Mouse (Mus musculus): Measurements from ENCODE around the gene Cdan1.

Gene Cdan1

DNA sequence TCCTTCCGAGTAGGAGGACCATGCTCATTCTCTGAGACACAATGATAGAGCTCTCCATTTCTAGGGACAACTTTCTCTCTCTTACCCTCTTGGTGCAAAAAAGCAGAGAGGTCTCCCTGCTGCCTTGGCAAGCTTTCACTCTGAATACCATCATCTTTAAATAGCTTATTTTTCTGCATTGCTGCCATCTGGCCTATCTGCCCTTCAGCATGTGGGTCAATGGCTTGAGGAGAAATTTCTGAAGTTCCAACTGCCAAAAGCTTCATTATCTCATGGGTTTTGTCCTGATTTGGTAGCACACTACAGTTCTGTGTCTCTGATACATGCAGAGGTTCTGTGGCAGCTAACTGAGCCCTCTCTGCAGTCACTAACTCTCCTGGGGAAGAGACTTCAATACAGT is 104.4 kb downstream of the Cdan1 start:
- no peak for DNase-seq (ENCODE audit: low spot score)

GRCm38 (mm10) chr2:120731877-120732530 is 117.9 kb downstream of the Cdan1 start:
- no peak for DNase-seq (ENCODE audit: low spot score)

GRCm38 (mm10) chr2:120731167-120731862 is 118.6 kb downstream of the Cdan1 start:
- peak; percentile 96 for DNase-seq (ENCODE audit: low spot score)

- peak; percentile 37 for DNase-seq (ENCODE audit: low spot score)
Observed at GRCm38 (mm10) chr2:120730639-120731166, 119.2 kb downstream of the Cdan1 start.

DNA sequence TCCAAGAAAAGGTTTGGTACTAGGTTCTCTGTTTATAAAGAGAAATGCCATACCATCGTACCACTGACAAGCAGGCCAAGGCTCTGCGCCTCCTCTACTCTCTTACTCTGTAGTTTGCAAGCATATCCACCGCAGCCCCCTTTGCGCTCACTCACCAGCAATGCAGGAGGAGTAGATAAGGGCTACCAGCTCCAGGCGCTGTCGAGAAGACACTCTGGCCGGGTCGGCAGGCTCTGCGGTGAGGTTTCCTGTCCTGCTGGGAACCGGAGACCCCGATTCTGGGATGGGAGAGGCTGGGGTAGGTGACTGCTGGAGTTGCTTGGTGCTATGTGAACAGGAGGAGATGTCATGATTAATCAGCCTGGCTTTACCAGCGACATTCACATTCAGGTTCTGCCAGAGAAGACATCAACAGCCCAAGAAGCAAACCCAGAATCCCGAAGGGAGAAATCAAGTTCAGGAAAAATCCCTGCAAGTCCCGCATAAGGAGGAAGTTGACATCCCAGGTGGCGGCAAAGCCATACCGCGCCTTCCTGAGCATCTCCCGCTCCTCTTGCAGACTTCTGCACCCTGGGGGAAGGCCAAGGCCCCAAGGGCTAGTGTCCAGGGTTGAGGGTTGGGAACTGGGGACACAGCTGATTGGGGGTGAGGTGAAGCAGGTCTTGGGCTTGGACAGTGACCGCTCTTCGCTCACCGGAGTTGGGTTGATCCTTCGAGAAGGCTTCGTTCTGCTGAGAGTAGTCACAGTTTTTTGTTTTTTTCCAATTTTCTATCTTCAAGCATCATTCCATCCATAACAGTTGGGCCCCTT is 119.9 kb downstream of the Cdan1 start:
- peak; percentile 17 for DNase-seq (ENCODE audit: low spot score)

DNA sequence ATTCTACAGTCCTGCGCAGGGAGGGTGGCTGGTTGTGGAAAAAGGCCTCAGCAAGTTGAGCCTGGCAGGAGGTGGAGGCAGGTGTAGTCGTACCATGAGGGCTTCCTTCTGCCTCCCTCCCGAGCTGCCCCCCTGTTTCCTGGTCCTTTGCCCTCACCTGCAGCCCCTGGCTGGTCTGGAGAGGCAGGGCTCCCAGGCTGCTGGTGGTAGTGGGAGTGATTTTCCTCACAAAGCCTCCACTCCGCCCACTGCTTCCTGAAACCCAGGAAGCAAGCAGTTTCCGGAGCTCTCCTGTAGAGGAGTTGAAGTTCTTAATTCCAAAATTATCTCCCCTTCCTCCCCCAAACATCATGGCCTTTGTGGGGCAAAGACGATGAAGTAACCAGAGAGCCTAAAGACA is 125.8 kb downstream of the Cdan1 start:
- no peak for DNase-seq (ENCODE audit: low spot score)

- no peak for DNase-seq (ENCODE audit: low spot score)
Observed at GRCm38 (mm10) chr2:120723621-120724020, 126.3 kb downstream of the Cdan1 start.

- DNase-seq (ENCODE audit: low spot score) = no peak
Observed at GRCm38 (mm10) chr2:120722491-120722890, 127.4 kb downstream of the Cdan1 start.

DNA sequence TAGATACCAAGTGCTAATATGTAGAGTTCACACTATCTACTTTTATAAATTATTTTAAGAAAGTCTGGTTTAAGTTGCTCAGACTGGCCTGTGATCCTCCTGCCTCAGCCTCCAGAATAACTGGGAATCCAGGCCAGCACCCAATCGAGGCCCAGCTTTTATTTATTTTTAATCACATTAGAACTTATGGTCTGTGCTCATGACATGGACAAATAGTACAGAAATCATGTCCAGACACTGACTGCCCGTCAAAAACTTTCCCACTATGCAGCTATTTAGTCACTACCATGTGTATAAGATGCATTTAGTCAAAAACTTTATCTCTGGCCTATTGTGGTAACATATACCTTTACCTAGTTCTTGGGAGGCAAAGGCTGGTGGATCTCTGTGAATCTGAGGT is 128.0 kb downstream of the Cdan1 start:
- DNase-seq (ENCODE audit: low spot score) = no peak

GRCm38 (mm10) chr2:120720821-120721220 is 129.1 kb downstream of the Cdan1 start:
- DNase-seq (ENCODE audit: low spot score) = no peak

- no peak for DNase-seq (ENCODE audit: low spot score)
Observed at GRCm38 (mm10) chr2:120718496-120718895, 131.4 kb downstream of the Cdan1 start.

DNA sequence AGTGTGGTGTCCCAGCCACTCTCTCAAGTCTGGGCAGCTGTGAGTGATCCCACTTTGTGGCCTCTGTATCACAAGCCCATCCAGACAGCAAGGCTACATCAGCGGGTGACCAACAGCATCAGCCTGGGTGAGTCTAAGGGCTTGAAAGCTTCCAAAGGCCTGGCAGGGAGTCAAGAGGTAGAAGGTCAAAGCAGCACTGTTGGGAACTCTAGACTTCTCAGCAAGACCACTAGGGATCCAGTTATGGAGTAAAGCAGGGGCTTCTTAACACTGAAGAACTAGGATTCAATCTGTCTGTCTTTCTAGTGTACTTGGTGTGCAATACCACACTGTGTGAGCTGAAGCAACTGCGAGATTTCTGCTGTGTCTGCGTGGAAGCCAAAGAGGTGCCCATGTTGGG is 136.5 kb downstream of the Cdan1 start:
- no peak for DNase-seq (ENCODE audit: low spot score)

GRCm38 (mm10) chr2:120710948-120711347 is 139.0 kb downstream of the Cdan1 start:
- no peak for DNase-seq (ENCODE audit: low spot score)

GRCm38 (mm10) chr2:120710154-120710553 is 139.8 kb downstream of the Cdan1 start:
- no peak for DNase-seq (ENCODE audit: low spot score)

DNA sequence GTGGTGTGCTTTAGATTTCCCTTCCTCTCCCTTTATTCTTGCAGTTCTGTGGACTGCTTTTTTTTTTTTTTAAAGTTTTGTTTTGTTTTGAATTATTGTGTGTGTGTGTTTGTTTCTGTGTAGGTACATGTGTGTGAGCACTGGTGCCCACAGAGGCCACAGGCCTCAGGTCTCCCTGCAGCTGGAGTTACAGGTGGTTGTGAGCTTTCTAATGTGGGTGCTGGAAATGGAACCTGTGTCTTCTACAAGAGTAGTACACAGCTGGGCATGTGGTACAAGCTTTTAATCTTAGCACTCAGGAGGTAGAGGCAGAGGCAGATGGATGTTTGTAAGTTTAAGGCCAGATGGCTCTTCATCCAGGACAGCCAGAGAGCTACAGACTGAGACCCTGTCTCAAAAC is 142.9 kb downstream of the Cdan1 start:
- DNase-seq (ENCODE audit: low spot score) = no peak

DNA sequence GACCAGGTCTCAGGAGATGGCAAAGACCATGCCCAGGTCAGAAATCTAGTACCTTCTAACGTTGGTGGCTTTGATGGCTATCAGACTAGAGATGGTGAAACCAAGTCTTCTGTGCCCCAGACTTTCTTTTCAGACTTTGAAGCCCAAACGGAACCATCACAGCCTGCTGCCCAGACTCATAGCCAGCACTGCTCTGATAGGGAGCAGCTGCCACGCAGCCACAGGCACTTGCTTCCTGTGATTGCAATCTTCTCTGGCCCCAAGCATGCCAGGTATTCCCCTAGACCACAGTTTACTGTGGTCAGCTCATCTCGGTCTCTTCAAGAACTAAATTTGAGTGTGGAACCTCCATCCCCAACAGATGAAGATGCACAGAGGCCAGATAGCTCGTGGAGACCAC is 147.3 kb downstream of the Cdan1 start:
- no peak for DNase-seq (ENCODE audit: low spot score)

- DNase-seq (ENCODE audit: low spot score) = no peak
Observed at GRCm38 (mm10) chr2:120700379-120700885, 149.5 kb downstream of the Cdan1 start.

- no peak for DNase-seq (ENCODE audit: low spot score)
Observed at GRCm38 (mm10) chr2:120697767-120698166, 152.2 kb downstream of the Cdan1 start.

DNA sequence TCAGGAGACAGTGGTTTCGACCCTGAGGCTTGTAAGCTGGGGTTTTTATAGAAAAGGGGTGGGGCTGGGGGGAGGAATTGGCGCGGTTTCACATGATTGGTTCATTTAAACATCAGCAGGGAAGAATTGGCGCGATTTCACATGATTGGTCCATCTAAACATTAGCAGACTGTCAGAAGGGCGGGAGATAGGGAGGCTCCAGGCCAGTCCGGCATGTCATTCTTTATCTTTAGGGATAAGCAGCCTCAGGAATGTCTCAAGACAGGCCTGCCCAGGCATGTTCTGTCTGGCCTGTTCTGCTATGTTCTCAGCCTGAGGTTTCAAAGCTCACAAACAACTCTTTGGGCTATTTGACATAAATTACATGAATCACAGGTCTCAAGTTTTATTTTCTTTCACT is 168.8 kb downstream of the Cdan1 start:
- peak; percentile 3 for DNase-seq (ENCODE audit: low spot score)

DNA sequence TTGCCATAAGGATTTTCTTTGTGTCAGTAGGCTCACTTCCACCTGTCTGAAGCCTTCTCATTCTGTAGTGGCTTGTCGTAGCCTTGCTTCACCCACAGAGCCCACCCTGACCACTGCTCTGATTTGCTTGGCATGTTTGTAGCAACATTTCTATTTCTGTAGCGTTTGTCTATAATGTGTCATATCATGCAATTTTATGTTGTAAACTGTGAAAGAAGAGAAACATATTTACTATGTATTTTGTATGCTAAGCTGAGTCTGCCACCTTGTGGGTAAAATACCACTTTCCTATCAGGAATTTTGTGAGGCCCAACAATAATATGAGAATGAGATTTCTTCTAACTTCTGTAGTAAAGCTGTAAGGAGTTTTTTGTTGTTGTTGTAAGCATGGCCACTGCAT is 179.7 kb downstream of the Cdan1 start:
- DNase-seq (ENCODE audit: low spot score) = no peak

GRCm38 (mm10) chr2:120667446-120667845 is 182.5 kb downstream of the Cdan1 start:
- DNase-seq (ENCODE audit: low spot score) = no peak
